Mouse (Mus musculus) B cell, adult 2 months (primary cell): Measurements from ENCODE around the gene Man1a2.

Experiments
- DNase-seq, 2 experiments: peaks; one replicate each; pipeline ENCODE4 v3.0.0; 2022

Gene Man1a2

GRCm38 (mm10) chr3:100684234-100684975 lies 898 bp downstream of the Man1a2 start:
- DNase-seq, result peak; percentile 25 to 35

DNA sequence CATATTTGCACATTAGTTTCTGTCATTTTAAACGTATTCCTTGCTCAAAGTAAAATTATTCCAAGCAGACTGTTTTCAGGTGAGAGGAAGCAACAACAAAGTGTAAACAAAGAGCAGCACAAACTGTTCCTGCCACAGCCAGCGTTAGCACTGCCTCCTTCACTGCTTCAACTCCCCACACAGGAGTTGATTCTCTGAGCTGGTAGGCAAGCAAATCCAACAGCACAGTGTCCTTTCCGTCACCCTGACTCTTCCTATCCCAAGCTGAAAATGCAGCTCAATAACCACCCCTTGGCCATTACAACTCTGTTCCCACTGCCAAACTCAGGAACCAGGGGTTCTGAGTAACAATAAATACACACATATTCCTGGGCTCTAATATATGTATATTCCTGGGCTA lies 2.5 kb downstream of the Man1a2 start:
- no peak for DNase-seq

- DNase-seq, result no peak
Measured at GRCm38 (mm10) chr3:100682281-100682680, 3.0 kb downstream of the Man1a2 start.

DNA sequence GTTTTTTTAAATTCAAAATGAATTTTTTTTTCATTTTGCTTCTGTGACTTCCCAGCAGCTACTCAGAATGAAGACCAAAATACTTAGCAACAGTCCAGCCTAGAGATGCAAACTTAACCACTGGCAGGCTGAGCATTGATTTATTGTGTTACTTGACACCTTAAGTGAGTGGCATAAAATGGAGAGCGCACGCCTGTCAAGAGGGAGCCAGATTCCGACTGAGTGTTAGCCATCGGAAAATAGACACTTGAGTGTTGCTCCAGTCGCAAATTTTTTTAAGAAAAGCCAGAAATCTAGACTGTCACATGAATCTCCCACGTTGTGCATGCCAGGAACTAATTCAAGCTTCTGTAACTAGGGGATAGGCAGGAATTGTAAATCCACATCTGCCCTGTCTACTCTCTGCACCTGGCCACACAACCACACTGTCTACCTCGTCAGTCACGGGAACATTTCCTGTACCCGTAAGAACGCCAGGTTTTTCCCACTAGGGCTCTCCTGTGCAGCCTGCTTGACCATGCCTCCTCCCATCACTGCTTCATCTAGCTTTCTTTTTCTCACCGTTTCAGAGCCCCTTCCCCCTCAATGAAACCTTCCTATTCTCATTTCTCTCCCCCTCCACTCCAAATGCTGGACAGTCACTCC lies 3.7 kb downstream of the Man1a2 start:
- DNase-seq, result no peak

DNA sequence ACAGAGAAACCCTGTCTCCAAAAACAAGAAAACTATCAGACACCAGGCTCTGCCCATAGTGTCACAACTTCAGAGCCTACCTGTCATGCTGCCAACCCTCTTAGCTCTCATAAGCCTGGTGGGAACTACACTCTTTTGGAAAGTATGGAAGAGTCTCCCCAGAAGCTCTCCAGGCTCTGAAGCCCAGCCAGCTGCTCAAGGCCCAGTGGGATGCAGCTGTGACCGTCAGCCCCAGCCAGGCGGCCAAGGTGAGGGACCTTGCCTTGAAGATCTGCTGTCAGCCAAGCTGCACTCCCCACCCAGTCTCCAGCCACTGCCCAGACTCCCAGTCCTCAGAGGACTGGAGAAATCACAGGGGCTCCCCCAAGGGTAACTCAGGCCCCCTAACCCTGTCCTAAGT lies 5.1 kb downstream of the Man1a2 start:
- DNase-seq, result no peak

DNA sequence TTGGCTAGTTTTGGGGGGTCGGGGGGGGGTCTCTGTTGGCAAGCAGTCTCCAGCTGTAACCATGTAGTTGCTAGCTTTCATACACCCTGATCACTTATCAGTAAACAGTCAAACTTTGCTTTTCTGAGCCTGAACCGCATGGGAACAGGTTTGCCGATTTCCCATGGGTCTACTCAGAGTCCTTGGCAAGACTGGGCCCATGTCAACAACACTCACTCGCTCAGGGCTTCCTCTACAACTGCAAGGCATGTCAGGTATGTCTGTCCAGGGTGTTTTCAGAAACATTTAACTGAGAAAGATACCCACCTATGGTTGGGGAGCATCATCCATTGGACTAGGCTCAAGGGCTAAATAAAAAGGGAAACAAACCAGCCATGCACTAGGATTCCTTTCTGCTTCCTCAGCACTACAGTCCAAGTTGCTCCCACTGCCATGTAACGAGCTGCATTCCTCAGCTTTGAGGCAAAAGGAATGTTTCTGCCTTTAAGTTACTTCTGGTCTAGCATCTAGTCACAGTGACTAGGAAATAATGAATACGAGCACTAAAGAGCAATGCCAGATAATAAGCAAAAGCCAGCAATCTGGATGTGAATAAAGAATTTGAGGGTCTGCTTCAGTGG lies 6.2 kb downstream of the Man1a2 start:
- no peak for DNase-seq

GRCm38 (mm10) chr3:100675146-100675545 lies 10.2 kb downstream of the Man1a2 start:
- no peak for DNase-seq

DNA sequence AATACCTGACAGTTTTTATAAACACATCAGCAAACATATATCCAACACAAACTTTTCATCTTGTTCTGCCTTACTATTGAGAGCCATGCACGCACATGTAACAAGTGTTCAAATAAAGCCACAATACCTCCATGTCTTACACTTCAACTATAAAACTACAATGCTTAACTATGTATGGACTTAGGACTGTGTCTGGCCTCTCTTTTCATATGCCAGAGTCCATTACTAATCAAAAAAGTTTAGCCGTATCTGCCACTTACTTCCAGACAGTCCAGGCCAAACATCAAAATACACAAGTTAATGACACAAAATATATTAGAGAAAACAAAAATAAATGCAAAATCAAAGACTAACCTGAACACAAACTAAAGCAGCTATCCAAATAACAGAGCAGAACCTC lies 14.9 kb downstream of the Man1a2 start:
- no peak for DNase-seq

DNA sequence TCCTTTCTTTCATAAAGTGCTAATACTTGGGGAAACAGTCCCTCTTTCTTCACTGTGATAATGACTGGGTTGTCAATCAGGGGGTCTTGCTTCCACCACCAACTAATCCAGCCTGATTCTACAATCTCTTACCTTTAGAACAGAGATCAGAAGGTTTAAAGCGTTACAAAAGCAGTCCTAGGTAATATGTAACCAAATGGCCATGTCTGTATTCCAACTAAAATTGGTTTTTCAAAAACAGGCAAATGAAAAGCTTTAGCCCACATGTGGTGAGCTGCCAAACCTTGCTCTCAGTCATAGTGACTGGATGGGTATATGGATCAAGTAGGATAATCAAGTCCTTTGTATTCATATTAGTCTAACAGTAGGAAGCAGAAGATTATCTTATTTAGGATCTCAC lies 32.0 kb downstream of the Man1a2 start:
- DNase-seq, result no peak

DNA sequence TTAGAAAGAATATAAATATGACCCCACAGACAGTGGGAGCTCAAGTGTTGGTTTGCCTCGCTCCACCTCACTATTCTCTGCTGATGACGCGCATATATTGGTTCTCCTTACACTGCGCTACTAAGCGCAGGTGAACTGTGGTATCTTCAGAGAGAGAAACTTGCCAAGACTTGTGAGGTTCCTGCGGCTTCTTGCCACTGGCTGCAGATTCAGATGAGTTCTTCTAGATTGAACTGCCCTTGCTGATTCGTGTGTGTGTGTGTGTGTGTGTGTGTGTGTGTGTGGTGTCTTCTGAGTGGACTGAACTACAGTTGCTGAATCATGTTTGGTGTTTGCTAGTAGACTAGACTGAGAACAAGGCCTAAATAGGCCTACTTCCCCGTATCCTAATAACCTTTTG lies 43.7 kb downstream of the Man1a2 start:
- no peak for DNase-seq

GRCm38 (mm10) chr3:100636255-100636654 lies 49.0 kb downstream of the Man1a2 start:
- DNase-seq, result no peak

DNA sequence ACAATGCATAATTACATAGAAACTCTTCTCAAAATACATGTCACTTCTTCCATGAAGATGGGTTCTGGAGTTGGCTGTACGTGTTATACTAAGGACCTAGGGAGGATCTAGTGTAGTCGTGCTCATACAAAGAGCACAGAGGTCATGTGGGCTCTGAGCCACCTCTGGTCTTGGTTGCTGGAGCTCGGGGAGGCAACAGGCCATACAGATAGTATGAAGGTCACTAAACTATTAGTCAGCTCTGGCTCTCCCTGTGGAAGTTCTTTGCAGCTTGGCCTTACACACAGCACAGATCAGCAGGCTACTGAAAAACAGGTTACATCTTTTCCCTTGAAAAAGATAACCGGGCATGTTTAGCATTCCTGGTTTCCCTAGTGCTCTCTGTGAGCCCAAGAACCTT lies 50.5 kb downstream of the Man1a2 start:
- DNase-seq, result no peak

GRCm38 (mm10) chr3:100618511-100618910 lies 66.8 kb downstream of the Man1a2 start:
- DNase-seq, result no peak

DNA sequence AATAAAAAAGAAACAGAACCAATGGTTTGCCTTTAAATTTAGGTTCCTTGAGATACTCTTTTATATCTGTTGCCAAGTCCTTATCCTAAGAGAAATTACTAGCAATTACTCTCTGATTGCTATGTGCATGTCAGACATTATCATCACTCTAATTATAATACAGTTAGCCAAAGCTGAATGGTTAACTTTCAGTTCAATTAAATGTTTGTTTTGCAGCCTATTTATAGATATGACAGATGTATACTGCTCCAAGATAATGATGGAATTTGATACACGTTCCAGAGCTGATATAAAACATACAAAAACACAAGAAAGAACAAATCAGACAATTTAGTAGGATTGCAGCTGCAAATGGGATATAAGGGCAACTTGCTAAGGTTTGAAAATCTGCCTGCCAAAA lies 74.4 kb downstream of the Man1a2 start:
- no peak for DNase-seq

- DNase-seq, result no peak
Measured at GRCm38 (mm10) chr3:100604539-100604938, 80.8 kb downstream of the Man1a2 start.

DNA sequence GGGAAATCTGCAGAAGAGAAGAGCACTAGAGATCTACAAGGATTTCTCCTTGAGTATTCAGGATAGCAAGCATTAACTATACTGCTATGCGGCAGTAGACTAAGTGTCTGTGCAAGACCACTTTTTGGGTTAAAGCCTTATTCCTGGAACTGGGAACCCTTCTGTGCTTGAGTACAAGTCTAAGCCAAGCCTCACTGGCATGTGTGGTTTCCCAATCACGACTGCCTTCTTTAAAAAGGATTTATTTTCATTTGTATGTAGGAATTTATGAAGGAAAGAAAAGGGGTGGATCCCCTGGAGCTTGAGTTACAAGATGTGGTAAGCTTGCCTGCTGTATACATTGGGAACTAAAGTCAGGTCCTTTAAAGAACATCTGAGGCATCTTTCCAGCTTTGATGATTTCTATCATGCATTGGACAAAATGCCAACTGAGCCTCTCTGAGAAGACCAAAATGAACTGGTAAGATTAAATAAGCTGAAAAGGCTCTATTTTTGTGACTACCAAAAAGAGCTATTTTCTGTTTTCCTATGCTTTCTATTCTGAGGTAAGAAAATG lies 86.0 kb downstream of the Man1a2 start:
- DNase-seq, result no peak

GRCm38 (mm10) chr3:100591053-100591452 lies 94.2 kb downstream of the Man1a2 start:
- DNase-seq, result no peak

GRCm38 (mm10) chr3:100582721-100583355 lies 102.5 kb downstream of the Man1a2 start:
- no peak for DNase-seq

GRCm38 (mm10) chr3:100572571-100573183 lies 112.6 kb downstream of the Man1a2 start:
- no peak for DNase-seq

DNA sequence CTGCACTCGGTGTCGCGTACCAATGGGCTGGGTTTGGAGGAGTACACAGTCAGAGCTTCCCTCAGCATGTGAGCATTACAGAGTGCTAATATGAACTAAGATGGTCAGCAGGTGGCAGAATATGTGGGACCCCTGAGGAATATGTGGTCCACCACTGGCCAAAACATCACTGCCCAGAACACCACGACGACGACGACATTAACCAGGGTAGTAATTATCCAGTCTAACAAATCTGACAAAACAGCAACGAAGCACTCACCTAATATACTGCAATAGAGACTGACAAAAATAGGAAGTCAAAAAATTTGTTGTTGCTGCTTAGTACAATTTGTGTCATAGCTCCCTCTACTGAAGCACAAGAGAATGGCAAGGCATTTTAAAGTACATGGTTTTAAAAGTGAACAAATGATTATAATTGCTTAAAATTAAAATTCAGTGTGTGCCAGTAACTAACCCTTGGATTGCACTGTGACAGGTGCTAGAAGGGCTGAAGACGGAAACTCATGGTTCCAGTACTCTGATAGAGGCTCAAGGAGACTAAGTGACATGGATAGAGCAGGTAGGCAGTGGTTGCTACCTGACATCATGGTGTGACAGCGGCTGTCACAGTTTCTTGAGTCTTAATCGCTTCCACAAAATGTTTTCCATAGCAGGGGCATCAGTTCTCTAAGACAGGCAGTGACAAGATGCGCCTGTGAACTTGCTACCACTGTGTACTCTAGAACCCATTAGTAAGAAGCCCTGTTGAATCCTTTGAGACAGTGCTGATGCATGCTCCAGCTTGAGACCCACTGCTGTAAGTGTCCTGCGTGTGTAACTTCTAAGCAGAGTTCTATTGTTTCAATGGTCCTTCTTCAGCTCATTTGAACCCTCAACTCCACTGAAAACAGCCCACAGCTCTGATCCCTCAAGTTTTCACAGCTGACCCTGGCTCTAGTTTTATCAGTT lies 116.6 kb downstream of the Man1a2 start:
- DNase-seq, result peak; percentile 23 to 26

DNA sequence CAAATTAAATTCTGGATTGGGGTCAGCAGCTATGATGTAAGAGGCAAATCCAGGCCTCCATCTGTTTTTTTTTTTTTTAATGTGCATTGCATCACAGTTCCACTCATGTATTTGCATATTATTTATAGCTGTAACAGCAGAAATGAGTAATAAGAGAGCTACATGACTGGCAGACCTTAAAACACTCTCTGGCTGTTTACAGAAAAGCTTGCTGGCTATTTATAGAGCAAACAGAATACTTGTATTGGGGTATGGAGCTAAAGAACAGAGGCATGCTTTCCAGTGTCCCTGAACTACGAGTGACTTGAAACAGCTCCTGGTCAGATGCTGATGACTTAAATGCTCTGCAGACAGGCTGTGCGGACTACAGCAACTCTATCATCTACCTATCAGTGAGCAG lies 121.7 kb downstream of the Man1a2 start:
- DNase-seq, result no peak

GRCm38 (mm10) chr3:100562455-100562854 lies 122.8 kb downstream of the Man1a2 start:
- no peak for DNase-seq
